Mouse (Mus musculus) lung, postnatal 4 days (tissue): ENCODE data around the gene Tmod2.
"Not testable (repeated sequence)": the region's sequence is repeated elsewhere in the genome, so short reads cannot be mapped to it uniquely, and the experiment has no call there.

ENCODE experiments used
- DNase-seq, 2 experiments: peaks; one replicate each; pipeline ENCODE4 v3.0.0; 2021

Tmod2 gene

DNA sequence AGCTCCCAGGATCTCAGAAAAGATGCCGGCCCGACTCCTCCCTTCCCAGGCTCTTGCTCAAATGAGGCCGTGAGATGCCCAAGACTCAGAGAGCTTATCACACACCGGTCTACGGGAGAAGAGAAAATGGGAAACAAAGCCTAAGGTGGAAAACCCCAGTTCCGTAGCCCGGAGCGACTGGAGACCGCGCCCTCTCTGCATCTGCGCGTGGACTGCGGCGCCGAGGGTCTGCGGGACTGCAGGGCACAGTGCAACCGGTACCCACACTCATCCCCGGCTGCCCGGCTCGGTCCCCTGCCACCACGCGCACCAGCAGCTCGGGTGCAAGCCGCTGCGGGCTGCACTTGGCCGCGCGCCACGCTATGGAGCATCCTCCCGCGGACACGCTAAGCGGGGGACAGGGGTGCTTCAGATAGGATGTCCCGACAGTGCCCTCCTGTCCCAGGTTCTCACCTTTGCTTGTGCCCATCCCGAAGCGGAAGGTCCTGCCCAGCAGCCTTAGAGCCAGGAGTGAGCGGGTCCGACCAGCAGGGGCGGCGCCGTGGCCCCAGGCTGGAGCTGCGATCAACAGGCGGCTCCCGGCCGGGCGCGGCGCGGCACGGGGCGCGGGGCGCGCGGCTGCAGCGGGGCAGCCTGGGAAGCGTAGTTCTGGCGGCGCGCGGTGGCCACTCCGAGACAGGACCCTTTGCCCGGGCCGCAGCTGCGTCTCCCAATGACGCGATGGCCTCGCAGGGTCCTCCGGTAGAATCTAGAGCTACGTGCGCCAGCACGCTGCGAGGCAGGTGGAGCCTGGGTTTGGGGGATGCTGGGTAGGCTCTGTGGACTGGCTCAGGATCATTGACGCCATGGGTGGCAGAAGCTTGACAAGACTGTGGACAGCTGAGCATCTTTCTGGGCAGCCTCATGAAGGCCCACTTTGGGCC is at the start of gene Tmod2:
TSS of gene Tmod2 (minus strand) at position 755 of the 923 bp plus-strand sequence.
- peak; percentile 54 to 71 for DNase-seq

DNA sequence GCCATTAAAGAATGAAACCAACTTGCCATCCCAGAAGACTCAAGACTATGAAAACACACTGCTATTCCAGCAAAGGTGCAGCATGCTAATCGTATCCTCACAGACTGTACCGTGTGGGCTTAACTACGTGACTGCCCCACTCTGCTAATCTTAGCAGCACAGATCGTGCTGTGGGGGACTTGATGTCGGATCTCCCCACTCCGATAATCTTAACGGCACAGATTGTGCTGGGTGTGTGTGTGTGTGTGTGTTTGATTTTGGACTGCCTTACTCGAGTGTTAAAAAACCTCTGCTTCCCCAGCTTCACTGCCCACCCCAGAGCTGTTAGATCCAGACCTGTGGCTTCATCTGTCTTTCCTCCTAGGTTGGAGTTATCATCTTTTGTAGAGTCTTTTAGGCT is 49.8 kb upstream of the Tmod2 start:
- no peak for DNase-seq

DNA sequence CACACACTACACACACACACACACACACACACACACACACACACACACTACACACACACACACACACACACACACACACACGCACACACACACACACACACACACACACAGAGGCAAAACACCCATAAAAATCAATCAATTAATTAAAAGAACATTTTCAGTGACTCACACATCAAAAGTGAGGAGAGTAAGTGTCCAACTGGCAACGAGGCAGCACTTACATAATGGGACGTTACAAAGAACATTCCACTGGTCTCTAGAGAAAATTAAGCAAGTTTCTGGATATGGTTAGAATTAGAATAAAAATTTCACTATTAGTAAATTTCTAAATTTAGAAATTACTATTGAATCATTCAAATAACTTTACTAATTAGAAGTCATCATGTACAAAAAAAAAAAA is 45.3 kb upstream of the Tmod2 start:
- DNase-seq = not testable (repeated sequence)

DNA sequence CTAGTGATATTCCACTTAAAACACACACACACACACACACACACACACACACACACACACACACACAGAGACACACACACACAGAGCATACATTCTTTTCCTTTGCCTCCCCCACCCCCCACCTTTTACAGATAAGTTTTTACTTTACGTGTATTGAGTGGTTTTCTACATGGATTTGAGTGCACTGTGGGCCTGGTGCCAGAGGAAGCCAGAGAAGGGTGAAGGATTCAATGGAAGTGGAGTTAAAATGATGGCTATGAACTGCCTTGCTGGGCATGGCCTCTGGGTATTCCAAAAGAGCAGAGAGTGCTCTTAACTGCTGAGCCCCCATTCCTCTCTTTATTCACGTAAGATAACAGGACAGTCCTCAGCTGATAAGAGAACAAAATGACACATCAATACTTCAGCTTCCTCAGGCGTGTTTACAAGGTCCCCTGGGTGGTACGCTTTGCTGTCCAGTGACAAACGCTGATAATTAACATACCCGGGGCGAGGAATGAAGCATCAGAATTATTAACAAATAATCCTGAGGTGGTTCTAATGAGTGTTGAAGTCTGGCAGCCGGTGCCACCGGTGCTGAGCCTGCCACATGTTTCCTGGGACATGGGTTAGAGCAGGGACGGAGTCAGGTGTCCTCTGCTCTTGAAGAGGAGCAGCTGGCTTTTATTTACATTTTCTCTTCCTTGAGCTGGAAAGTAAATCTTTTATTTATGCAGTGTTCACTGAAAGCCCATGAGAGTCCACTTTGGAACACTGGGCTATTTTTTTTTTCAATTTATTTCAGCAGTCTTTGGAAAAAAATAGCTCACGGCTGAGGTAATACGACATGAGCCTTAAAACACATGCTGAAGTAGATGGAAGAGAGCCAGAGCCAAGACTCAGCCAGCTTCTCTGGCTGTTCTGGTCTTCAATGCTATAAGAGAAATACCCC is 43.1 kb upstream of the Tmod2 start:
- DNase-seq = no peak

DNA sequence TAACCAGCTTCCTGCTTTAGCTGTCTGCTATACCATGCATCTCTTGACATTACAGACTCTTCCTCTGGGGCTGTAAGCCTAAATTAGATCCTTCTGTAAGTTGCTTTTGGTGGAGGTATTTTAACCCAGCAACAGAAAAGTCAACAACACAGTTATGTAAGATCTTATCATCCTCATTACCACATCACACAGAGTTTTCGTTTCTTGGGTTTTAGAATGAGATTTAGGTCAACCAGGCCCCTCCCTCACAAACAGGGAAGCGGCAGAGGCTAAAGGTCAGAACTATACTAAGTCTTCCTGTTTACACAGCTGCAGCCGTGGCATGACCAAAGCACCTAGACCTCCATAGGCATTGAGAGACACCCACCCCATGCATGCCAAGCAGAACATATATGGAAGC is 34.3 kb upstream of the Tmod2 start:
- no peak for DNase-seq

DNA sequence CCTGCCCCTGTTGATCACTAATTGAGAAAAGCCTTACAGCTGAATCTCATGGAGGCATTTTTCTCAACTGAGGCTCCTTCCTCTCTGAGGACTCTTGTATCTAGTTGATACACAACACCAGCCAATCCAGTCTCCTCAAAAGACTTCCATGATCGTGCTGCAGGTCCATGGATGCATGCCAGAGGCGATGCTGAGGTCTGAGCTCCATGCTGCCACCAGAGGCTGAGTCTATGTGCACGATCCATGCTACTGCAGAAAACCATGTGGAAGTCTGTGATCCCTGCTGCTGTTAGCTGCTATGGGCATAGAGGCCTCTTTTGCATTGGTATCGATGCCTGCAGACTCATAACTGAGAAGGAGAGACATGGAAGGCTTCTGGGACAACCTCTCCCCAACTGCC is 23.1 kb upstream of the Tmod2 start:
- DNase-seq = no peak

DNA sequence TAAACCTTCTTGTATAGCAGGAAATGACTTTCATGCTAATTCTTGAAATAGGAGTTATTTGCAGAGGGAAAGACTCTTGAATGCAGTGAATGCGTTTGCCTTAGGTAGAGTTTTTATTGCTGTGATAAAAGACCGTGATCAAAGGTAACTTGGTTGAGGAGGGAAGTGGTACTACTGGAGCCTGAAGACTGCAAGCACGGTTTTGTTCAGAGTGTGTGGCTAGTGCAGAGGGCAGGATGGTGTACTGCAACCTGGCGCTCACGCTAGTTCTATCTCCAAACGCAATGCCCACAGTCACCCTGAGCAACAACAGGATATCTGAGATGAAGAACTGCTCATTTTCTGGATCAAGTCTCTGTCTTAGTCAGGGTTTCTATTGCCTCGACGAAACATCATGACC is 22.5 kb upstream of the Tmod2 start:
- no peak for DNase-seq

DNA sequence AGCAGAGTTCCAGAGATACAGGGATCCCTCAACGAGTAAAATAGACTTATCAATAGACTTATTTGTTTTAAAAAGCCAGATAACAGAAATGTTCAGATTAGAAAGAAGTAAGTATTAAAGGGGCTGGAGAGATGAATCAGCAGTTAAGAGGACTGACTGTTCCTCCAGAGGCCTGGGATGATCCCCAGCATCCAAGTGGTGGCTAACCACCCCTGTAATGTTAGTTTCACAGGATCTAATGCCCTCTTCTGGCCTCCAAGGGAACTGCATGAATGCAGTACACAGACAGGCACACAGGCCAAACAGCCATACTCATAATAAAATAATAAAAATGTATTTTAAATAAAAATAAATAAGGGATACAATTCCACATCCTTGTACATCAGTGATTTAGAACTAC is 21.8 kb upstream of the Tmod2 start:
- peak in 1 of 2 experiments; percentile 24 for DNase-seq

DNA sequence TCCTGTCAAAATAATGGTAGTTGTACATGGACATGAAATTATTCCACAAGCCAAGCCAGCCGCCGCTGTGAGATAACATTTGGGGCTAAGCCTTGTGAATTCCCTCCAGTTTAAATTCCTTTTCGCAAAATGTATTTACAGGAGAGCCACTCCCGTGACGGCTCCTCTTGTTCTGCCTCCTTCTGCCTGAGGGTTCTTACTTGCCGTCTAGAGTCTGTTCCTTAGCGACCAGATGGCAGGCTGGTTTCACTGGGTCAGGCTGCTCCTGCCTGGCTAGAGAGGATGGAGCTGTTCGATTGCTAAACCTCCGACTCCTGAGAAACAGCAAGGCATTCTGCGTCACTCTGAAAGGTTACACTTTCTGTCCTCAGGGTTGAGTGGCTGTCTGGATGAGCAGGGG is 21.0 kb upstream of the Tmod2 start:
- no peak for DNase-seq

DNA sequence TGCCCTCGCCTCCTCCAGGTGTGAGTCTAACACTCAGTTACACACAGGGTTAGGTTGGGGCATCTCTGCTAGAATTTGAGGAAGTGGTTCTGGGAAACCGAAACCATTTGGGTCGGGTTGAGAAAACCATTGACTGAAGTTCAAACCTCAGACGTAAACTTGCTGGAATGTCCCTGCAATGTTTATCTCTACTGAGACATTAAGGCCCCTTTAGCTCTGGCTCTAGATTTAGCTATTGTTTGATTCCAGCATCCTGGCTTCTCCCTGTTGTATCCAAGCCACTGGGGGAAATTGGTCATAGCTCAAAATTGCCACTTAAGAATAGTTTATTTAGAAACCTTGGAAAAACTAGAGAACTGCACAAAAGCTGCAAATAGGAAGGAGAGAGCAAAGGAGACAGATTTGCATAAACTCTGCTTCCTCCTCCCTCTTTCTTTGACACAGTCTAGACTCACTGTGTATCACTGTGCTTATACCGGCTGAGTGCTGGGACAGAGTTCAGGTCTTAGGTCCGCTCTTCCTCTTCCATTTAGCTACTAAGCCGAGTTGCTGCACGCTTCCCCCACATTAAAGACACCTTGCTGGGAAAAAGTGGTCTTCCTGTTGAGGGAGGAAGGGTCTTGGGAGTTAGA is 19.8 kb upstream of the Tmod2 start:
- DNase-seq = no peak

DNA sequence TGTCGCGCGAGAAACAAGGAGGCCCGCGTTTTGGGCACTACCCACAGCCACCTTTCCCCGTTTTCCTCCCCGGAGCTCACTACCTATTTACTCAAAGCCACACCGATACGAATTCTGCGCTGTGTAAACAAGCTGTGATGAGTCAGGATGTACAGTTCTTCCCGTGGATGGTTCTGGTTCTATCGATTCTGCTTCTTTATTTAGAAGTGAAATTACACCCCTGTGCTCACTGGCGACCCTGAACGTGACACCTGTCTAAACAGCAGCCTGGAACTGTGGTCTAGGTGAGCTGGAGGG is 15.1 kb upstream of the Tmod2 start:
- DNase-seq = no peak

DNA sequence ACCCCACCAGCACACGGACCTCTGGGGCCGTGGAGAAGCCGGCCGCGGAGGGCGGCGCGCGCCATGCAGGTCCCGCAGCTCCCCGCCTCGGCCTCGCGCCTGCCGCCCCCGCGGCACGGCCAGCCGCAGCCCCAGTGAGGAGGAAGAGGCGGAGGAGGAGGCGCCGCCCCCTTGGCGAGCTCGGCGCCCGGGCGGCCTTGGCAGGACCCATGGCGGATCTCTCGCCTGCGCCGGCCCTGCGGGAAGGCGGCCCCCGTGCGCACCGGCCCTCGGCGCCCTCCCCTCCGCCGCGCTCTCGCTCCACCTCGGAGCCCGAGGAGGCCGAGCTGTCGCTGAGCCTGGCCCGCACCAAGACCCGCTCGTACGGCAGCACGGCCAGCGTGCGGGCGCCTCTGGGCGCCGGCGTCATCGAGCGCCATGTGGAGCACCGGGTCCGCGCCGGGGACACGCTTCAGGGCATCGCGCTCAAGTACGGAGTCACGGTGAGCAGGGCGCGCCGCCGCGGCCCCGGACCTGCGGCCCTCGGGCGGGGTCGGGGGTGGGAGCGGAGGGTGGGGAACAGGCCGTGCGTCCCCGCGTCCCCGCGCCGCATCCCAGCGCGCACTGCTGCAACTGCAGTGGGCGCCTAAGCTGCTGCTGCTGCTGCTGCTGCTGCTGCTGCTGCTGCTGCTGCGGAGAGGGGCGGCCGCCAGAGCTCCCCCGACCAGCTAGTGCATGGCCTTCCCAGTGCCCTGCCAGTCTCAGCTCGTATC is 14.6 kb upstream of the Tmod2 start, which contains the start of gene Lysmd2:
TSS of gene Lysmd2 (plus strand) at position 186 of the 752 bp plus-strand sequence.
- peak; percentile 75 to 88 for DNase-seq

DNA sequence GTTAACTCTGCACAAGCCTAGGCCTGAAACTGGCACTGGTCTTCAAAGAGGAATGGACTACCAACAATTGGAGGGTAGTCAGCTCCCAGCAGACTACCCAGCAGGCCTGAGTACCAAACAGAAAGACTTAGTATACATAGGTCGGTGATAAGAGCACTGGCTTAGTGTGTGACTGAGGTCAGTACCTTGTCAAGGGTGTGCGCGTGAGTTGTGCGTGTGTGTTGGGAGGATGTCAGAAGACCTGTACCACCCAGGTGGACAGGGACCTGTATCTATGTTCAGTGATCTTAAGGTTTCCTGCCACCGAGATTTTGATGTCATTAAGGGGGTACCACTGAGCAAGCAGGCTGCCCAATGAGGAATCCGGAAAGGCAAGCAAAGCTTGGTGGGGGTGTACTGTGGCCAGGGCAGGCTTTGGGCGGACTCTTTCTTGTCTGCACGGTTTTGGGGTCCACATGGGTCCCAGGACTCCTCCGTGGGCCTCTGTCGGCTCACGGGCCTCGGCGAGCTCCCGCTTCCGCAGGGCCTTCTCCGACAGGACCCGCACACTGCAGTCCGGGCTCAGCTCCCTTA is 13.9 kb upstream of the Tmod2 start:
- DNase-seq = no peak

DNA sequence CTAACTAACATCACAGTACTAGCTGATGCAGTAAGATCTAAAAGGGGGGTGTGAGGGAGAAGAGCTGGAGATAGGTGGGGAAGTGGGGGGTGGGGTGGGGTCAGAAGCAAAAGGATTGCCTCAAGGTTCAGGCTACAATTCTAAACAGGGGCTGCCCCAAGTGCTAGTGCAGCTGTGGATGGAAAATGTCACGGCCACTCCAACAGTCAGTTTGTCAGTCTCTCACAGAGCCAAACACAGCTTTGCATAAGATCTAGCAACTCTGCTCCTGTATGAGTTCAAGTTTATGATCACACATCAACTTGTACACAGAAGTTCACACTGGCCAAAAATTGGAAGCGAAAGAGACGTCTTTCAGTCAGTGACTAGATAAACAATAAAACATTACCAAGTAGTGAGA is 10.3 kb upstream of the Tmod2 start:
- DNase-seq = no peak

DNA sequence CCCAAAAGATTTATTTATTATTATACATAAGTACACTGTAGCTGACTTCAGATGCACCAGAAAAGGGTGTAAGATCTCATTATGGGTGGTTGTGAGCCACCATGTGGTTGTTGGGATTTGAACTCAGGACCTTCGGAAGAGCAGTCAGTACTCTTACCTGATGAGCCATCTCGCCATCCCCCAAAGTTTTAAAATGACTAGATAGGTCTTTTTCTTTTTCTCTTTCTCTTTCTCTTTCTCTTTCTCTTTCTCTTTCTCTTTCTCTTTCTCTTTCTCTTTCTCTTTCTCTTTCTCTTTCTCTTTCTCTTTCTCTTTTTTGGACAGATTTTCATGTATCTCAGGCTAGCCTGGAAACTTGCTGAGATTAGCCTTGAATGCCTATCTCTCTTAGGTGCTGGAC is 8.6 kb upstream of the Tmod2 start:
- DNase-seq = not testable (repeated sequence)

DNA sequence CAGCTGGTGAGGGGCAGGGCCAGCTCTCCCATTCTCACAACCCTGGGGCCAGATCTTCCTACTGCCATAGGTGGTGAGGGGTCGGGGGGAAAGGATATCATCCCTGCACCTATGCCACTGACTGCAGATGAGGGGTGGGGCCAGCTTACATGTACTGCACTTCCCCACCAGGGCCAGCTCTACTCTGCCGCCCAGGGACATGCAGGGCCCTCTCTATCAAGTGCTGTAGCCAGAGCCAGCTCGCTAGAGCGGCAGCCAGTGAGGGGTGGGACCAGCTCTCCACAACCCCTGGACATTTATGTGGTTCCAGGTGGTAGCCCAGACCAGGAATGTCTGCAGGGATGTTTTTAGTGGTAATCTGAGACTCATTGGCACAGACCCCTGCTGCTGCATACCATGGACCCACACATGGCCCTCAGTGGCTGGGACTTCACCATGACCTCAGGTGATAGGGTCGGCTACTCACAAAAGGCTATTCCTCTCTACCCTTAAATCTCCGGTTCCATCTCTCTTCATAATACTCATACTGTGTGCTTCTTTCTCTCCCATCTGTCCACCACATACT is 7.8 kb upstream of the Tmod2 start:
- DNase-seq = no peak

DNA sequence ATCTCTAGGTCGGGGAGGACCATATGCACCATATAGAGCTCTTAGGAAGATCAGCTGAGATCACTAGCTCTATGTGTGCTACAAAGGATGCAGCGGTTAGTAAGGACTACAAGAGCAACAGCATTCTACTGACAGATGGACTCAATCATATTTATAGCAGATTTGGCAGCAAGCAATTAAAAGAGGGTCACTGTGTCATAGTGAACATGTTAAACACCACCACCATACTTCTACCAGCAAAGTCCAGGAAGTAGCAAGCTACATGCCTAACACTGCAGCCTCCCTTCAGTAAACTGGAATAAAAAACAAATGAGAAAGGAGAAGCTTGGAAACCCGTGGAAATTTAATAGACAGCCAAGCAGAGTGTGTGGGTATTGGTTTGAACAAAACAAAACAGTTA is 5.4 kb upstream of the Tmod2 start:
- no peak for DNase-seq

DNA sequence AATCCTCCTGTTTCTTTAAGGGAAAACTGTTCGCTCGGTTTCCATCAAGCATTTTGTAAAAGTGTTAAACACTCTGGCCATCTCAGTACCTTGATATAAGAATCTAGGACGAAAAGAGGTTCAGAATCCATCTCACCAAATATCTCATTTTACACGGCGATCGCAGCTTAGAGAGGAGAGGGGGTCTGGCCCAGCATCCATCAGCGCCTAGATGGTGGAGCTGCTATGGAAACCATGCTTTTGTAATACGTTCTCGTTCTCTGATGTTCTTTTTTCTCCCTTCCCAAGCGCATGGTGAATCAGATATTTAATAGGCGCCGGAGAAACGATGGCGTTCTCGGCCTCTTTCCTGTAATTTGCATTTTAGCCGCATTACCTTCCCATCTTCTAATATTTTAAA is 1.2 kb downstream of the Tmod2 start:
- DNase-seq = no peak

DNA sequence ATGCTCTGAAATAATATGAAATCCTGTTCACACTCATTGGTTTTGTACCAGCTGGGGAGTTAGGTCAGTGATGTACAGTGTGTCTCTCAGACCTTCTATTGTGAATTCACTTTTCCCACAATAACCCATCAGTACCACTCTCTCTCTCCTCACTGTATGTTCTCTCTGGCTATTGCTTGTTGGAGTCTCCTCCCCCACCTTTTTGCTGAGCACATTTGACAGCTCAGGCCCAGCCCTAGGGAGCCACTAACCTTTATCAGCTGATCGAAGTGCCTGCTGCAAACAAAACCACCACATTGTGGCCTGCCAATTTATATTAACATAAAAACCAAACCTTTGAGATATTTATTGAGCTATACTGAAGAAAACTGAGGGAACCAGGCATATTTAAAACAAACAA is 1.6 kb downstream of the Tmod2 start:
- DNase-seq = no peak

DNA sequence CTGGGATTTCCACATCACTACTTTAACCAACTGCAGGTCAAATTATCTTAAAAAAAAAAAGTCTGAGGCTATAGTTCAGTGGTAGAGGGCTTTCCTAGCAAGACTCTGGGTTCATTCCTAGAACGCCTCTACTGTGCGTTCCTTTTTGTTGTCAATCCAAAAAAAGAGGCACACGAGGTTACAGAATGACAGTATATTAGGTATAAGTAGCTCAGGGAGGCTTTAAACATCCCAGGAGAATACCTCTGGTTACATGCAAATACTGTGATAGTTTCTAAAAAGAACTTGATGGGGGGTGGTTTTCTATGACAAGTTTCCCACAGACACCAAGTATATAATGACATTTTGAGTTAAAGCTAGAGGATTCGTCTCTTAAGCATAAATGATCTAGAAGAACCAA is 3.6 kb downstream of the Tmod2 start:
- DNase-seq = no peak

DNA sequence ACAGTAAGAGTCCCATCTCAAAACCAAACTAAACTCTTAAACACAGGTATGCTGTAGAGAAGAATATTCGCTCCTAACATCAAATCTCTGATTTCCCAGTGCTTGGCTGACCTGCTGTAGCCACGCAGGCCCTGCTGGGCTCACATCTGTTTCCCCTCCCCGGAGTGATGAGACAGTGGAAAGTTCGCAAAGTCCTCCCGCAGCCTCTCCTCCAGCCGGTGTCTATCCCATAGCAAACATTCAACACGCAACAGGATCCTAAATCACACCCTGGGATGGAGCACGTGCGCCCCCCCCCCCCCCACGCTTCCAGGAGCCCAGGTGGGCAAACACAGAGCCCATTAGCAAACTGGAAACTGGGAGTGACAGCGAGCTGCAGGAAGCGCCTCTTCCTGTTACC is 9.6 kb downstream of the Tmod2 start:
- DNase-seq = no peak
